Mouse (Mus musculus): ENCODE measurements around the gene Glod4.

GRCm38 (mm10) chr11:76085898-76086591, 157.5 kb downstream of the Glod4 start:
- TF ChIP-seq CTCF (IDR thresholded peaks at IDR 0.05) (peak; percentile 84), EP300 (IDR thresholded peaks at IDR 0.05) (no peak)
